Mouse (Mus musculus) c-Kit-positive CD71-negative TER-119-negative erythroid progenitor cells, embryonic 14.5 days (primary cell): ENCODE measurements around the gene Atg4d.
"Not testable (repeated sequence)": the region's sequence is repeated elsewhere in the genome, so short reads cannot be mapped to it uniquely, and the experiment has no call there.

Experiments
- DNase-seq: peaks from one replicate; pipeline ENCODE4 v3.0.0-alpha.2; 2013; ENCODE audit warnings: low read depth

The Atg4d gene

DNA sequence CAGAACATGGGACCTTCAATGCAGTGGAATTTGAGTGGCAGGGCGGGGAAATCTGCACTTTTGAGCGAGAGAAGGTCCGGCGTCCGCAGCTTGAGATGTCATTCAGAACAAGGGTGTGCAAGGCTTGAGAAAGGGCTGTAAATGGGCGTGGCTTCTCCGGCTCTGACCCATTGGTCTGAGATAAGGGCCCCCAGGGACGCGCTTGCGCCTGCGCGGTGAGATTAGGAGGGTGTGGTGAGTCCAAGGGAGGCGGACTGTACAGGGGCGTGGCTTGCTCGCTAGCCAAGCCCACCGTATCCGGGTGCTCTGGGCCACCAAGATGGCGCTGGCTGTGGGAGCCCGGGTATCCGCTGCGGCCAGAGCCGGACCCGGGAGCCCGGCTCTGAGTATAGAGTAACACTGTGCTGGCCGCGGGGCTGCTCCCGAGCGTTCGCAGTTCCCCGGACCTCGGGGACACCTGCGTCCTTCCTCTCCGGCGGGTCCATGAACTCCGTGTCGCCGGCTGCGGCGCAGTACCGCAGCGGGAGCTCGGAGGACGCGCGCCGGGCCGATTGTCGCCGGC is at the start of gene Atg4d:
Gene Atg4d (plus strand): TSS at position 294 of the 562 bp plus-strand sequence.
- peak; percentile 99 for DNase-seq

DNA sequence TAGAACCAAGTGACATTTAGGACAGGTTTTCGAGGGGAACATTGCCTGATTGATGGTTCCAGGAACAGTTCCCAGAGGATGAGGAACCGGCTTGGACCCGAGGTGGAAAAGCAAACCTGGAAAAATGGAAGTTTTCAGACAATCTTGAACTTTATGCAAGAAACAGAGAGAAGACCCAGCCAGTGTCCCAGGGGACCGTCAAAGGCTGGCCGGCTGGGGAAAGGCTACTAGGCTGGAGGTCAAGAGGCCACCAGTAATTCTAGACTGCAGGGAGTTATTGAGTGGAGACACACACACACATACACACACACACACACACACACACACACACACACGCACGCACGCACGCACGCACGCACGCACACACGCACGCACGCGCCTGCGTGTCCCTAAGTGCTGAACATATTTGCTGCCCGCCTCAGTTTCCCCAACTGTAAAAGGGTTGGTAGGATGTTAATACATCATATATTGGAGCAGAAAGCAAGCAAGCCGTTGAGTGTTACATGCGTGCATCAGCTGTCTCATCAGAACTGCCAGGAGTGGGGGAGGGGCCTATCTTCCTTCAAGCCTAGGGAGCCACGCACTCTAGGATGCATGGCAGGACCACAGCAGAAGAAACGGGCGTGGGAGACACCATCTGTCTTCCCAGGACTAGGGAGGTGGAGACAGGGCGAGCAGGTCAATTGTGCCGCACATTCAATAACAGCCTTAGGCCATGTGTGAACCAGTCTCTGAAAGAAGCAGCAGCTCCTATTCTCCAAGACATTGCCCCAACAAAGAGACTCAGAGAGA is 48.8 kb upstream of the Atg4d start:
- DNase-seq: no peak

DNA sequence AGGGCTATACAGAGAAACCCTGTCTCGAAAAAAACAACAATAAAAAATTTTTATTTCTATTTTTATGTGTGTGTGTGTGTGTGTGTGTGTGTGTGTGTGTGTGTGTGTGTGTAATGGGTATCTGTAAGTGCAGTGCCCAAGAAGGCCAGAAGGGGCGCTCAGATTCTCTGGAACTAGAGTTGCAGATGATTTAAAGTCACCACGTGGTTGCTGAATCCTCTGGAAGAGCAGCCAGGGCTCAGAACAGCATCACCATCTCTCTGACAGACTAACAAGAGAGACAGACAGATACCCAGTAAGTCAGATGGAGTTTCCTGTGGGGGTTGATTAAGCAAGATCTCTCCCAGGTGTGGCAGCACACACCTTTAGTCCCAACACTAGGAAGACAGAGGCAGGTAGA is 45.3 kb upstream of the Atg4d start:
- DNase-seq: no peak

DNA sequence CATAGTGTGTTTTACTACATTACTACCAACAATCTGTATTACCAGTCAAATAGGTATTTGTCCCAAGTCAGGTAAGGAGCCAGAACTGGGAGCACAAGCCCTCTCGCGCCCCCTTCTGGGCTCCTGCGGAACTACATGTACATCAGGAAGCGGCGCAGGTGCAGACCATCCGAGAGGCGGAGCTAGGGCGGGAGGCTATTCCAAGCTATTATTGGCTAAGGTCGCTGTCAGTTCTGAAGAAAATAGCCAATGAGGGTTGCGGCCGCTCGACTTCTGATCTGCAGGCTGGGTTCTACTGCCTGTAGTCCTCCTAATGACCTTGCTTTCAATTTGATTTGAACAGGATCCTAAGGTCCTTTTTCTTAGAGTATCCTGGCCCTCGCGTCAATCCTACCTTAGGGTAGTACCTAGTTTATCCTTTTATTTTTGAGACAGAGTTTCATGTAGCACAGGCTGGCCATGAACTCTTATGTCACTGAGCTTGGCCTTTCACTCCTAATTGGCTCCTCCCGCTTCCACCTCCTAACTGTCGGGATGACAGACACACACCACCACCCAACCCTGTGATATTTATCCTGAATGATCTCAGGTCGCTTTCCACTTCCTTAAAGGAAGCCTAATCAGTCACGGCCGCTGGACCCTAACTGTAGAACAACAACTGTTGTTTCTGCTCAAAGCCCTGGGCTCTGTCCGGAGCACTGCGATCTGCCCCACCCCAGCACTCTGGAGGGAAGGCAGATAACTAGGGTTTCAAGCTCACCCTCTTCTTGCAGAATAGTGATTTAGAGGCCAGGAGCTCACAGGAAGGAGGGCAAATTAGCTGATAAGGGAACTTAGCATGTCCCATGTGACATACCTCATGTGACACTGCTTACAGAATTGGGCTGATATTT is 44.4 kb upstream of the Atg4d start:
- peak; percentile 92 for DNase-seq

DNA sequence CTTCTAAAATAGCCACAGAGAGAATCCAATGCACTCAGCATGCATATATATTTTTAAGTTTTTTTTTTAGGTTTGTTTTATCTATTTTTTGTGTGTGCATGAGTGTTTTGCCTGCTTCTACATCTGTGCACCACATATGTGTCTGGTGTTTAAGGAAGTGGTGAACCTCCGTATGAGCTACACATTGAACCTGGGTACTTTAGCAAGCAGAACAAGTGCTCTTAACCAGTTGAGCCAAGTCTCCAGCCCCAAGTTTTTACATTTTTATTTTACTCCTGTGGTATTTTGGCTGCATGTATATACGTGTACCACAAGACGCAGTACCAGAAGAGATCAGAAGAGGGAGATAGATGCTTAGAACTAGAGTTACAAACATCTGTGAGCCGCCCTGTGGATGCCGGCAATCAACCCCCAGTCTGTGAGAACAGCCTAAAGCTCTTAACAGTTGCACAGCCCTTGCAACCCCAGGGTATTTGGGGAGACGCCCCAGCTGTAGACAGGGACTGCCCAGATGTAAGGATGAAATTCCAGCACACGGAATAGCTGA is 43.6 kb upstream of the Atg4d start:
- DNase-seq: peak; percentile 86

DNA sequence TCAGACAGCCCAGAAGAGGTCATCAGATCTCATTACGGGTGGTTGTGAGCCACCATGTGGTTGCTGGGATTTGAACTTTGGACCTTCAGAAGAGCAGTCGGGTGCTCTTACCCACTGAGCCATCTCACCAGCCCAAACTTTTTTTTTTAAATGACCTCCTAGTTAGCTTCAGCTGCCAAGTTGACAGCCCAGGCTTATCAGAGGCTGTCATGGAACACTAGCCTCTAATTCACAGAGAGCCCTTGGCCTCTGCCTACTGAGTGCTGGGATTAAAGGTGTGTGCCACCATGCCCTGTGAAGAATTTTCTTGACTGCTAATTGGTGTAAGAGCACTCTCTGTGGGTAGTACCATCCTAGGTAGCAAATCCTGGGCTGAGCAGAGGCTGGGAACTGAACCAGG is 41.6 kb upstream of the Atg4d start:
- not testable (repeated sequence) for DNase-seq

DNA sequence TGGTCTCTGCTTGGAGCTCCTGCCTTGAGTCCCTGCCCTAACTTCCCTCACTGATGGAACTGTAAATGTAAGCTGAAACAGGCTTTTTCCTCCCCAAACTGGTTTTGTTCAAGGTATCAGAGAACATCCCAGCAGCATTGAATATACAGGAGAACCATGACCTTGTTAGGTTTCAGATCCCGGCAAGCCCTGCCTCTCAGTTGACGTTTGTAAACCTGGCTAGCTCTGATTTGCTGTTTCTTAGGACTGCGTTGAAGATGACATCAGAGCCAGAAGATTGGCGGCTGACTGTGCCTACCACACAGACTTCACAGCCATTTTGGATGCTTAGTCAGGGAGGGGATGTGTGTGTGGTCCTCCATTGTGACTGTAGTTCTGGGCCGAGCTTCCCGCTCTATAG is 41.2 kb upstream of the Atg4d start:
- DNase-seq: no peak

DNA sequence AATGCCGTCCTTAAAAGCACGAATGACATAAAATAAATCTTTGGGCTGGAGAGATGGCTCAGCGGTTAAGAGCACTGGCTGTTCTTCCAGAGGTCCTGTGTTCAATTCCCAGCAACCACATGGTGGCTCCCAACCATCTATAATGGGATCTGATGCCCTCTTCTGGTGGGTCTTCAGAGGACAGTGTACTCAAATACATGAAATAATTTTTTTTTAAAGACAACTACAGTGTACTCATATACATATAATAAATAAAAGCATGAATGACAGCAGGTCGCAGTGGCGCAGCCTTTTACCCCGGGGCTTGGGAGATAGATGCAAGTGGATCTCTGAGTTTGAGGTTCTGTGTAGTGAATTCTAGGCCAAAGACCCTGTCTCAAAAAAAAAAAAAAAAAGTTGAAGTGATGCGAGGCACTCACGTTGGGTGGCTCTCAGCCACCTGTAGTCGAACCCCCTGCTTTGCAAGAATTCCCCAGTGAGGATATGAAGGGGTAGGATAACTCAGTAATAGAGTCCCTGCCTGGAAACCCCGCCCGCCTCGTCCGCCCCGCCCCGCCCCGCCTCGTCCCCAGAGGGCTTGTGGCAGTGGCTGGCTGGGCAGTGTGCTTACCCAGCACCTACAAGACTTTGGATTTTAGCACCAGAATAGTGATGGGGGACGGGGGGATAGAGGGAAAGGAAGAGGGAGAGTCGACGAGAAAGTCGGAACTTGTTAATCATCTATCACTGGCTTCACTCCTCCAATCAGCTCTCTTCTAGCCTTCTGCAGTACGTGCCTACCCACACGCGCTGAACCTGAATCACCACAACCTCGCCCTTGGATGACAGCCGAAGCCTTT is 40.3 kb upstream of the Atg4d start:
- DNase-seq: no peak

DNA sequence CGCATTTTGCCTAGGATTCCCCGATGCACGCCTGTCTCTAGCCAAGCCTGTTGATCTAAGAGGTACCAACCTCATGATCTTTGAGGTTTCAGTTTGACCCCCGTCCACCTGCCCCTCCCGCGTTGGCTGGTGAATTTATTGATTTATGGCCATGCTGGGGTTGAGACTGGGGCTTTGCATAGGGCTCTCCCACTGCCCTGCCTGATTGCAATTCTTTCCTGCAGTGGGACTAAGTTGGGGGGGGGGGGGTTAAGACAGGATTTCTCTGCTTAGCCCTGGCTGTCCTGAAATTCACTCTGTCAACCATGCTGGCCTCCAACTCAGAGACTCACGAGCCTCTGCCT is 39.7 kb upstream of the Atg4d start:
- no peak for DNase-seq

DNA sequence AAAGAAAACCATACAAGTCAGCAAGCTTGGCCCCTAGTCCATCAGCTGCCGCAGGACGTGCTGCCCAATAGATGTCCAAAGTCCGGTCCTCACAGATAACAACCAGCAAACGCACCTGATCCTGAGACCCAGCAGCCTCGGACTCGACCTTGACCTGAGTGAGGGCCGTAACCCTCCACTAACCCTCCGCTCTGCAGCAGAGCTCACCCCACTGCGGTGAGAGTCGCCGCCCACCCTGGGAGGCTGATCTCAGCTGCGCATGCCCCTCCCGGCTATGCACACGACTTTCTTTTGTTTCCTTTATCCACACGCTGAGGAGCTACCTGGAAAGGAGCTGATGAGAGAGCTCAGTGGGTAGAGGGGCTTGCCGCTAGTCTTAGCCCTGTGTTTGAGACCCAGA is 37.8 kb upstream of the Atg4d start:
- no peak for DNase-seq

DNA sequence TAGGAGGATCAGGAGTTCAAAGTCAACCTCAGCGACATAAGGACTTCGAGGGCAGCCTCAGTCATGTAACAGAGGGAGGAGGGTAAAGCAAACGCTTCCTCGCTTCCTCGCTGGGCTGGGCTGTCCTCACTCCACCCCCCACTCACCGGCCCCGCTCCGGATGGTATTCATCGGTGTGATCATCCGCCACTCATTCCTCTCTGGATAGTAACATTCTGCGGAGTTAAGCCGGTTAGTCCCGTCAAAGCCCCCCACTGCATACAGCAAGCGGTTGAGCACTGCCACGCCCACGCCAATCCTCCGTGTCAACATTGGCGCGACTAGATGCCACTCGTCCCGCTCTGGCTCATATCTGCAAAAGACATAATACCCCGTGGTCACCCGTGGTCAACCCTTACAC is 33.5 kb upstream of the Atg4d start:
- no peak for DNase-seq

DNA sequence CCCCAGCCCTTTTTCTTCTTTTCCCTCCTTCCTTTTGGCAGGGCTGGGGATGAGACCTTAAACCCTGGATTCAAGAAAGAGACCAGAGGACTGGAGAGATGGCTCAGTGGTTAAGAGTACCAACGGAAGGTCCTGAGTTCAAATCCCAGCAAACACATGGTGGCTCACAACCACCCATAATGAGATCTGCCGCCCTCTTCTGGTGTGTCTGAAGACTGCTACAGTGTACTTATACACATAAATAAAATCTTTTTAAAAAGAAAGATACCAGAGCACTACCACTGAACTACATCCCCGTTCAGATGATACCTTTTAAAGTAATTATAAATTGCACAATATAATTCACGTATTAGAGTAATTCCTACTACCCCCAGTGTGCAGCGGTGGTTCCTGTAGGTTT is 32.2 kb upstream of the Atg4d start:
- DNase-seq: no peak

DNA sequence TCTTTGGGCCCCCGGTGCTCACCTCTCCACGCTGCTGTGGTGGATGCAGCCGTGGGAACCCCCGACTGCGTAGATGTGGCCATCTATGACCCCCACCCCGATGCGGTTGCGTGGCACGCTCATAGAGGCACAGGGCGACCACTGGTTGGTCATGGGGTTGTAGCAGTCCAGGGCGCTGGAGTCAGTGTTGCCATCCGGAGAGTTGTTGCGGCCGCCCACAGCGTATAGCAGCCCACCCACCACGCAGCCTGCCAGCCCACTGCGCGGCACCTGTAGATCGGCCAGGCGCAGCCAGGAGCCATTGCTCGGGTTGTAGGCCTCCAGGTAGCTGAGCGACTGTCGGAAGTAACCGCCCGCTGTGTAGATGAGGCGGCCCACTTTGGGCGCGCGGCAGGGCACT is 31.7 kb upstream of the Atg4d start:
- no peak for DNase-seq

DNA sequence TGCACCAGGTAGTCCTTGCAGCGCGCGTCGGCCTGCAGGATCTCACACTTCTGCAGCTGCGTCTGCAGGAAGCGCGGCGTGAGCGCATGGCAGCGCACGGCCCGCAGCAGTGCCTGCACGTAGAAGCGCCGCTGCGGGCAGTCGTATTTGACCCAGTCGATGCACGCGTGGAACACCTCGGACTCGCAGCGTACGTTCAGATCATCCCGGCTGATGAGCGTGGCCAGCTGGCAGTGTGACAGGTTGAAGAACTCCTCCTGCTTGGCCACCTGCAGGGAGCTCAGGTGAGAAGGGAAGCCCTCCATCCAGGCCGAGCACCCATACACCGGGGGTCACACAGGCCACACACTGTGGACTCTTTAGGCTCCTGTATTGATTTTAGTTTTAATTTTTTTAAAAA is 31.3 kb upstream of the Atg4d start:
- DNase-seq: no peak

DNA sequence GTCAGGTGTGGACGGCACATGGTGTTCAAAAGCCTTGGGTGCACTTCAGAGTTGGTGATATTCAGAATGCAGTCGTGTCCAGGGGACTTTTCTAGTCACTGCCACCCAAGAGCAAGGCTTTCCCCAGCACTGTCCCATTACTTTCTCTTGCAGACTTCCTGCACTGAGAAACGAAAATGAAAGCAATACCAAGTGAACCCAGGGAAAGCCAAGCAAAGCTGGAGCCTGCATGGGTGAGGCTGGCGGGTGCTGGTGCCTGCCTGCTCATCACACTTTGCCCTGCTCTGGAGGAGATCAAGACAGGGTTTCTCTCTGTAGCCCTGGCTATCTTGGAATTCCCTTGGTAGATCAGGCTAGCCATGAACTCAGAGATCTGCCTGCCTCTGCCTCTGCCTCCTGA is 29.8 kb upstream of the Atg4d start:
- DNase-seq: no peak

DNA sequence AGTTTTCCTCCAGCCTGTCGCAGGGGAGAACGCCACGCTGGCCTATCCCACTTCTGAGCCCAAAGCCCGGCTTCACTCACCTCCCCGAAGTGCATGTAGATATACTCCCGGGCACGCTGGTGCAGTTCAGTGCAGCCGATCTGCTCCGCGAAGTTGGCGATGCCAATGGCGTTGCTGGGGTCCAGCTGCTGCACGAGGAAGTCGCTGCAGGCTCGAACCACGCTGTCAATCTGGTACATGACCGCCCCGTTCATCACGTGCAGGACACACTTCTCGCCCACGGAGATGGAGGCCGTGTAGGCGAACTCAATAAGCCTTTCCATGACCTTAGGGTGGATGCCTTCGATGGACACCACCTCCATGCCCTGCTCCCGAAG is 28.1 kb upstream of the Atg4d start:
- DNase-seq: no peak

DNA sequence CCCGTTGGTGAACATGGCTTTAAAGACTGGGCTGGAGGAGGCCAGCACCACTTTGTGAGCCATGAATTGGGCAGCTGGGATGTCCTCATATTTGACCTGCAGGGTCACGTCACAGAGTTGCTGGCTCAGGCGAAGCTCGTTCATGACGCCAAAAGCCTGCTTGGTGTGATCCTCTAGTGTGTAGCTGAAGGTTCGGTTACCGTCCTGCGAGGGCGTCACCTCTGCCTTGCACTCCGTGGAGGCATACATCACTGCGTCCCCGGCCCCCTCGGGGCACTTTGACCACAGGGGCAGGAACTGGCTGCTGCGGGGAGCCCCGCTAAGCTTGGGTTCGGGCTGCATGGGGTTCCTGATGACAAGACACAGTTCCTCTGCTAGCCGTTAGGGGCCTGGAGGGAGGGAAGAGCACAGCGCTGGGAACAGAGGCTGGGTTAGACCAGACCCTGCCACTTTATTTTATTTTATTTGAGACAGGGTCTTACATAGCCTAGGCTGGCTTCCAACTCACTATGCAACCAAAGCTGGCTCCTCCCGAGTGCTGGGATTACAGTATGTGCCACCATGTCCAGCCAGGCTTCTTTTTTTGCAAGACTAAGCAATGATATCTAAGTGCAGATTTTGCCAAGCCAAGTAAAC is 27.6 kb upstream of the Atg4d start:
- DNase-seq: no peak

DNA sequence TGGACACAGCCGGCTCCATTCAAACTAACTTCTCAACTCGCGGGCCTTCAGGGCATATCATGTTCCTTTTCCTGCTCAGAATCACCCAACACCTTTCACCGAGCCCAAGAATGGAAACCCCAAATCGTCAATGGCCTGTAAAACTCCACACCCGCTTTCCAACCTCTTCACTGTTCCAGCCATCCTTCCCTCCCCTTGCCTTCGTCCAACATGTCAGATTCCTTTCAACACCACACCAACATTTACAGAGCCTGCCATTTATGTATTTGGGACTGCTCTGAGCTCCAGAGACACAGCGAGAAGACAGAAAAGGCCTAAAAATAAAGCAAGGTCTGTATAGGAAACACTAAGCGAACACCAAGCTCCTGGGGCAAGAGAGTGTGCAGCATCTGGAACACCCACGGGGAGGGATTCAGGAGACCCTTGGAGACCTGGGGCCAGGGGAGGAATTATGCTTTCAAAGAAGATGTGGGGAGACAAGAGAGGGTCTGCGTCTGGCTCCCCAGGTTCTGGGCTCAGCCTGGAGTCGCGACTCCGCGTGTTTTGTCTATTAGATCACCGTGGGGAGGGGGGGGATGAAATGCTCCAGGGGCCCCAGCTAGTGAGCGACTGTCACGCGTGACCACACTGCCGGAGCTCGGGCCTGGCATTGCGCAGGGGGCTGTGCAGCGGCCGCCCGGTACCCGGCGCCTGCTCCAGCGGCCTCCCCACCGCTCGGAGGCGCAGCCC is 26.9 kb upstream of the Atg4d start:
- DNase-seq: no peak

DNA sequence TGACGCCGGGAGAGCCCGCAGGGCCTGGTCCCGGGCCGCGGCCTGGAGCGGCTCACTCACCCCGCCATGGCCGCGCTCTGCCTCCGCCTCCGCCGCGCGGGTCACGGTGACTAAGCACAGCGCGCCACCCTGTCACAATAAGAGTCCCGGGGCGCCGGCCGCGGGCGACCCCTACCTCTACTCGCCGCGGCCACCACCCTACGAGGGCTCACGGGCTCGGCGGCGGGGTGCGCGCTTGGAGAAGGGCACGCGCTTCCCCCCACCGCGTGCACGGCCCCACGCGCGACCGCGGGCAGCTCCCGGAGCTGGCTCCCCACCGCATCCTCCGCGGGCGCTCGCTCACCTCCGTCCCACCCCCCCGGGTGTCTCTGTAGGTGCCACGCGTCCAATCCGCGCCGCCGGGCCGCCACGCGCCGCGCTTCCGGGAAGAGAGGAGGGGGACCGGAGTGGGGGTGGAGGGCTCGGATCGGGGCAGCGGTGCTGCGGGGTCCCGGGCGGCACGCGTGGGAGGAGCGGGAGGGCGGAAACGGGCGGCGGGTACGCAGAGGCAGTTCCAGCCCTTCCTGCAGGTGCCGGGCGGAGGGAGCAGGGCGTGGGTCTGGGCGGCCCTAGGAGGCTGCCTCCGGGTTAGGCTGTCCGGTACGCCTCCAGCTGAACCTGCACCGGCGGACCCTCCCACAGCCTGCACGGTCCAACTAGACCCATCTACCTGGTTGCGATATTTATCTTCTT is 26.2 kb upstream of the Atg4d start, which contains the start of gene Keap1:
Gene Keap1 (minus strand): TSS at position 629 of the 732 bp plus-strand sequence.
- DNase-seq: no peak

DNA sequence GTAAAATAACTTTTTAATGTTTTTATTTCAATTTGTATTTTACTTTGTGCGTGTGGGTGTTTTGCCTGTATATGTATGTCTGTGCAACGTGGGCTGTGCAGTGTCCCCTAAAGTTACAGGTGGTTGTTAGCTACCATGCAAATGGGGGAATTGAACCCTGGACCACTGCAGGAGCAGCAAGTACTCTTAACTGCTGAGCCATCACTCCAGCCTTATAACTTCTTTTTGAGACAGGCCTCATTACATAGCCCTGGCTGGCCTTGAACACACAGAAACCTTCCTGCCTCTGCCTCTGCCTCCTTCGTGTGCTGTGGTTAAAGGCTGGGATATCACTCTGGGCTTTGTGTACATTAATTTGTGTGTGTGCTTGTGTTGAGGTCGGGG is 25.6 kb upstream of the Atg4d start:
- DNase-seq: no peak
